Mouse (Mus musculus): ENCODE measurements around the gene Pir.

Gene Pir

DNA sequence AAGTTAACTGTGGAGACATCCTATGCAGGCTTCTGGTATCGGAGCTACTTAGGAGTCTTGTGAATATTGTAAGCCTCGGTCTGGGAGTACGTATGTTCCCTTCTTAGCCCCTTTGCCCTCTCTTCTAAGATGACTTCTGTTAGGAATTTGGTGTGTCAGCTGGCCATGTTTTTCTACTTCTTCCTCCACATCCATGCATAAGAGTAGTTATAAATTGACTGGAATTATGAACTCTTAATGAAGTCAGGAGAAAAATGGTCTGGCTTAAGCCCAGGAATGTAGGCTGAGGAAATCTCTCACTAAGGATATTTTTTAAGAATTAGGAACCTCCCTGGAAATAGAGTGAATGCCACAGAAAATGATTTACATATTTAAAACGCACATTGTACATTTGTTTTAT, 69.4 kb downstream of the Pir start:
- no peak for DNase-seq (ENCODE audit: low read depth)

DNA sequence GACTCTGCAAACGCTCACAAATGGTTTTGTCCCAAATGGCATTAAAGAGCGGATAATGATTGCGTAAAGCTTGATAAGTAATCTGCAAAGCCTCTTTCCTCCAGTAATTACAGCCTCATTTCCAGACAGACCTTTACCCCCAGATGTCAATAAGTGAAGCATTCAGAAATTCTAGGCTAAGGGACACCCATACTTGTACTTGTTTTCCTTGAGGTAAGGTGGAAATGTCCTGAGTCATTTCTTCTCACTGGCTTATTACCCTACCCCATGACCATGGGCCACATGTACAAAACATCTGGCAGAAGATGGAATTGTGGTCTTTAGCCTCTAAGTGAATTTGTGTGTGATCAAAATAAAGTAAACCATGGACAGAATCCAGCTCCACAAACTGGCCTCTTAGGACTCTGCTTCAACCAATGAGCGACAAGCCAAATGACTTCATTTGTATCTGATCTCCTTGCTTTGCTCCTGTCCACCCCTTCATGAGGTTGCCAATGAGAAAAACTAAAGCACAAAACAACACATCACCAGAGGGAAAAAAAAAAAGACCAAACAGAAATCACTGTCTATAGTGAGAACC, 76.3 kb downstream of the Pir start:
- no peak for DNase-seq (ENCODE audit: low read depth)

GRCm38 (mm10) chrX:164348937-164349336, 79.8 kb downstream of the Pir start:
- no peak for DNase-seq (ENCODE audit: low read depth)

GRCm38 (mm10) chrX:164365153-164365865, 96.1 kb downstream of the Pir start:
- no peak for DNase-seq (ENCODE audit: low read depth)

GRCm38 (mm10) chrX:164370576-164370975, 101.4 kb downstream of the Pir start:
- no peak for DNase-seq (ENCODE audit: low read depth)

GRCm38 (mm10) chrX:164373081-164373480, 103.9 kb downstream of the Pir start, which contains the start of gene Vegfd:
Gene Vegfd (plus strand): TSS chrX:164373378.
- peak; percentile 79 for DNase-seq (ENCODE audit: low read depth)

GRCm38 (mm10) chrX:164374586-164374985, 105.4 kb downstream of the Pir start:
- no peak for DNase-seq (ENCODE audit: low read depth)

- DNase-seq (ENCODE audit: low read depth): no peak
Measured at GRCm38 (mm10) chrX:164379721-164380120, 110.5 kb downstream of the Pir start.

- peak; percentile 65 for DNase-seq (ENCODE audit: low read depth)
Measured at GRCm38 (mm10) chrX:164381618-164382408, 112.6 kb downstream of the Pir start.

GRCm38 (mm10) chrX:164394091-164394490, 124.9 kb downstream of the Pir start:
- DNase-seq (ENCODE audit: low read depth): no peak

GRCm38 (mm10) chrX:164398456-164398855, 129.3 kb downstream of the Pir start:
- no peak for DNase-seq (ENCODE audit: low read depth)

- no peak for DNase-seq (ENCODE audit: low read depth)
Measured at GRCm38 (mm10) chrX:164405080-164405649, 136.0 kb downstream of the Pir start.

GRCm38 (mm10) chrX:164406133-164407022, 137.2 kb downstream of the Pir start:
- DNase-seq (ENCODE audit: low read depth): no peak

DNA sequence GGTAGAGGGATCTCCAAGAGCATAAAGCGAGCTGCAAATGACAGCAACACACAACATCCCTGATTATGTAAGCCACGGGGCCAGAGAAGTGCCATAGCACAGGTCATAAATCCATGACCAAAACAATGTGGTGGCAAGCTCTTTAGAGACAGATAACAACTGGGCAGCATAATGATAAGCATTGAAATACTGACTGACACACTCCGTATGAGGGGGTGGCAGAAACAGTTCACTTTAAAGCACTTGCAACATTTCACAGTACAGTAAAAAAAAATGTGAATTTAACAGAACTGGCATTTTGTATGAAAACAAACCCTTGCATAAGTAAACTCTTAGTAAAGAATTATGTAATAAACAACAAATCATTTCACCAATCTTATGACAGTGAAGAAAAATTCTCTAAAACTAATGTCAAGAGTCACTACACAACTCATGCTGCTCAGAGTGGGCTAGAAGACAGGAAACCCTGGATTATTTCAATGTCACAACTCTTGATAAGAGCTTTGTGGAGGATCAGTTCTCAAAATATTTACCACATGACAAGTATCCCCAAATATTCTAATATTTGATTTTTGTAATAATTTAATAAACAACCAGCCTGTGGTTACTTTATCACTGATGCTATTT, 139.2 kb downstream of the Pir start:
- DNase-seq (ENCODE audit: low read depth): no peak

DNA sequence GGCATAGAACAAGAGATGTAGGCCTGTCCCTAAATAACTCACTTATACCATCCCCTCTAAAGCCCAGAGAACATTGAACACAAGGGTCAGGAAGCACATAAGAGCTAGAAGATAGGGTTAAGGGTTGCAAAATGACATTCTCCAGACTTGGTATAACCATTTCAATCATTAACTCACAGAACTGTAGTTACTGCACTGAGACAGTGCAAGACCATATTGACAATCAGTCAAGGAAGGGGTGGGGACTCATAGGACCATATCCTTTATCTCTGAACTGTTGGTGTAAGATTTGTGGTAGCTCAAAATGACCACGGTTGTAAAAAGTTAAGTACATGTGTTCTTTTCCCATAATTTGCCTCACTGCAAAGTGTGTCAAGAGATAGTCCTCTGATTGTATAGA, 141.4 kb downstream of the Pir start:
- DNase-seq (ENCODE audit: low read depth): no peak

DNA sequence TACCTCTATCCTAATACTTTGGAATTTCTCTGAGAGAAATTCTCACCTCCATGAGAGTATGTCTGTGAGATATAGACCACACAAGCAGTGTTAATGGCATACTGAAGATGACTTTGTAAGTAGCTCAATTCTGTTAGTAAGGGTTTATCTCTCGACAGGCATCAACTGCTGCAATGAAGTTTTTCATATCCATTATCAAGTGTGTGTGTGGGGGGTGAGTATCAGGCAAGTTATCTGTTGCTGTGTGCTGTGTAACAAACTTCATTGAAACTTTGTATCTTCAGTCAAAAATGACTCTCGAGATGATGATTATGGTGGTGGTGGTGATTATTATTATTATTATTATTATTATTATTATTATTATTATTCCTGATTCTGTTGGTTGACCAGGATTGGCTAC, 147.6 kb downstream of the Pir start:
- DNase-seq (ENCODE audit: low read depth): no peak

GRCm38 (mm10) chrX:164418008-164418407, 148.8 kb downstream of the Pir start:
- no peak for DNase-seq (ENCODE audit: low read depth)

DNA sequence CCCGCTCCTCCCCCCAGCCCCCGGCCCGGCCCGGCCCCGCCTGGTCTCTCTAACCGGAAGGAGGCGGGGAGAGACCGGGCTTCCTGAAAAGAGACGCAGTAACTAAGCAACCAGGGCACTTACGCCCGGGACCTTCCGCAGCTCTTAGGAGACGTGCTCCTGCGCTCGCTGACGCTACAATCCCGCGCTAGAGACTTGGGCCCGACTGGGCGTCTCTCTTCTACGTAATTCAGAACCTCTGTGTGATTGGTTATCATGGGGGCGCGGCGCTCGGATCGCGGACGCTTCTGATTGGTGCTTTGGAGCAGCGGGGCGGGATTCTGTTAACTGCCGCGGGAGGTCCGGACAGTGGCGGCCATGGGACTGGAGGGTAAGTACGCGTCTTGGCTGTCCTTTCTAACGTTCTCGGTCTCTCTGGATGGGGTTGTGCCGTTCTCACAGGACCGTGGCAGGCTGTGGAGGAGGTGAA, 150.3 kb downstream of the Pir start, which contains the start of gene Piga:
Gene Piga, plus strand, starts transcription at position 317 of the 469 bp plus-strand sequence.
- DNase-seq (ENCODE audit: low read depth): peak; percentile 90

- DNase-seq (ENCODE audit: low read depth): no peak
Measured at GRCm38 (mm10) chrX:164419955-164420354, 150.8 kb downstream of the Pir start.

DNA sequence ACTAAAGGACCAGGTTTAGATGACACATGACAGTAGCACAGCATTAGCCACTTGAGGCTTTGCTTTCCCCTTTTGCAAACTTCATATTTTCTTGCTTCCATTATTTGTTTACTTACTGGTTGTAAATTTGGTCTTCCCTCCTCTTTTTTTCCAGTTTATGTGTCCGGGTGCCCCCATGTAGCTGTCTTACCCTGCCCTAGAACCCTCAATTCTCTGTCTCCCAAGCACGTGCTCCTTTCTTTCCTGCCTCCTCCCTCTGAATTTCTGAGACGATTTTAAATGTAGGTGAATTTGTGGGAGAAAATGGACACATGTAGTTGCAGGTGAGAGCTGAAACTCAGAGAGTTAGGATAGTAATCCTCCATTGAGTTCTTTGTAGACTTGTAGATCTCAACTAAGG, 151.3 kb downstream of the Pir start:
- DNase-seq (ENCODE audit: low read depth): no peak

Measured in fibroblast of lung, adult 2 months (primary cell).